Mouse (Mus musculus): Measurements from ENCODE around the gene Metap1.

Metap1 gene

GRCm38 (mm10) chr3:138489327-138490033, at the start of gene Metap1:
TSS of gene Metap1 (minus strand) at chr3:138489515.
- DNase-seq = peak; percentile 100

- no peak for DNase-seq
These were observed 46.7 kb upstream of the Metap1 start for GRCm38 (mm10) chr3:138536031-138536430.

DNA sequence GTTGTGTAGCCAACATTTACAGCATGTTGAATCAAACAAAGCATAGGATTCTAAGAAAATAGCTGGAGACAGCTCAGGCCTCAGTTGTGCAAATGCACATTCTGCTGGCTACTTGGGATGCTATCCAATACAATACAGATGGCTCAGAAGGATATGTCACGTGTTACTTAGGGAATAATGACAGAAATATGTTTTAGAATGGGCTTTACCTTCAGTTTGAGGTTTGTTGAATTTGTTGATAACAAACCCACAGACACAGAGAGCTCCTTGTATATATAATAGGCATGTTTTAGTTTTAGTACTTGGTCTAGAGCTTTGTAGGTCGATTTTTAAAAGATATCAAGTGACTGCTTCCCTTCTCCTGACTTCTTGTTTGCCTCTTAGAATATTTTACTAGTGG, 43.4 kb upstream of the Metap1 start:
- DNase-seq = no peak

GRCm38 (mm10) chr3:138531479-138532181, 42.3 kb upstream of the Metap1 start:
- no peak for DNase-seq

GRCm38 (mm10) chr3:138530578-138531478, 41.5 kb upstream of the Metap1 start:
- DNase-seq = no peak

- no peak for DNase-seq
These were observed 39.0 kb upstream of the Metap1 start for GRCm38 (mm10) chr3:138528265-138528664.

GRCm38 (mm10) chr3:138527667-138528231, 38.4 kb upstream of the Metap1 start:
- peak; percentile 70 for DNase-seq

GRCm38 (mm10) chr3:138526916-138527666, 37.8 kb upstream of the Metap1 start:
- DNase-seq = peak; percentile 95

DNA sequence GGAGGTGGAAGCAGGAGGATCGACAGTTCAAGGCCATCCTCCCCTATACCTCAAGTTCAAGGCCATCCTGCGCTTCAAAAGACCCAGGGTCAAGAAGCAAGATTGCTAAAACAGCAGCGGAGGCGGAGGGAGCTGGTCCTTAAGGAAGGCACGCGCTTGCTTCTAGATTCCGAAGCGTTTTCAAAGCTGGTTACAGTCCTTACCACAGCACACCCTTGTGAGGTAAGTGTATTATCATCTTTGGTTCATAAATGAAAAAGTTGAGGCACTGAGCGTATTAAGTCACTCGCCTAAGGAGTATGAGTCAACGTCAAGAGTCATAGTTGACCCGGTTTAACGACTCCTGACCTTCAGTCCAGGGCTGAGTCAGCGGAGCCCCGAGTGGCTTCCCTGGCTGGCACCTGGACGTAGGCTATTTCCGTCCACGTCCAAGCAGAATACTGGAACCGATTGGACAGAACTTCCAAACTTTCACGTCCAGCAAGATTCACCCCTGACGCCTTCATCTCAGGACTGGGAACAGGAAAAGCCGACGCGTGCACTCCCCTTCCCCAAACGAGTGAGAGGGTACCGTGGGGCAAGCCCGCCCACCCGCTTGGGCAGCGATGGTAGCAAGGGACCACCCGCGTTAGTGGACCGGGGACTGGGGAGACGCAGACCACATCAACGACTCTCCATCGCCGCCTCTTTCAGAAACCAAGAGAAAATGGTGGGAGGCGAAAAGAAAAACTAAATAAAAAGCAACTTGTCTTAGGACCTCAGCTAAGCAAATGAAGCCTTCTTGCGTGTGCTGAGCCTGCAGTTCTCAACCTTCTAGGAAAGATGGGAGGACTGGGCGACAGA, 37.0 kb upstream of the Metap1 start, which contains the start of gene Eif4e:
TSS of gene Eif4e (plus strand) at position 107 of the 843 bp plus-strand sequence.
- peak; percentile 64 for DNase-seq

DNA sequence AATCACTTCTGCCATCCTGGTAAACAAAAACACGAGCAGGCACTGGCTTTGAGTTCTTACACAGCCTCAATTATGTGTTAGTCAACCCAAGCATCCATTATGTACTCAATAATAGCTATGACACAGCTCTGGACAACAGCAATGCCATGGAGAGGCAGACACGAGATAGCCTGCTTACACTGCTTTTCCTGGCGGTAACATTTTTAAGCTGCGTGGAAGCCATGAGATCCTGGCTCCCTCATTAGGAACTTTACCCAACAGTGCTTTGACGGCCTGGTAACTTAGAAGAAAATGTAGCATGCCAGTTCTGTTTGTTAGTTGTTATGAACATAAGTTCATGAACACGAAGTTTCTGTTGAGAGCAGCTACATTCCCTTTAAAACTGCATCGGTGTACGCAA, 36.2 kb upstream of the Metap1 start:
- DNase-seq = no peak

DNA sequence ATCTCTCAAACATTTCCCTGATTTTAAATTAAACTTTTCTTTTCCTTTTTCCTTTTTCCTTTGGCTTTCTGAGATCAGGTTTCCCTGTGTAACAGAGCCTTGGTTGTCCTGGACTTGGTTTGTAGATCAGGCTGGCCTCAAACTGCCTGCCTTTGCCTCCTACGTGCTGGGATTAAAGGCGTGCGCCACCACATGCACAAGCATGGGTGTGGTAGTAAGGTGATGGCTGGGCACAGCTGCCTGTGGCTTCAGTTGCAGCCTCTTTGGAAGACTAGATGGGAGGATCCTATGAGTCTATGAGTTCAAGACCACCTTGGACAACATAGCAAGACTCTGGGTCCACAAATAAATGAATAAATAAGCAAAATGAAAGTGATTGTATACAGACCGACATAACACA, 34.6 kb upstream of the Metap1 start:
- no peak for DNase-seq

- no peak for DNase-seq
These were observed 29.9 kb upstream of the Metap1 start for GRCm38 (mm10) chr3:138519218-138519617.

DNA sequence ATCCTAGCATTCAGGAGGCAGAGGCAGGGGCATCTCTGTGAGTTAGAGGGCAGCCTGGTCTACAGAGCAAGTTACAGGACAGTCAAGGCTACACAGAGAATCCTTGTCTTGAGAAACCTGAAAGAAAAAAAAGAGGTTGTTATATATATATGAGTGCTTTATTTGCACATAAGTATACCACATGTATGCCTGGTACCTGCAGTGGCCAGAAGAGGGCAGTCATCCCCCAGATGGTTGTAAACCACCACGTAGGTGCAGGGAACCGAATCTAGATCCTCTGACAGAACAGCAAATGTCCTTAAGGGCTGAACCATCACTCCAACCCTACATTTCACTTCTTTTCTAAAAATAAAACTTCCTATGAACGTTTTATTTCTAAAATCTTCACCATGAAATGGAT, 28.6 kb upstream of the Metap1 start:
- peak; percentile 74 for DNase-seq

- DNase-seq = no peak
These were observed 26.5 kb upstream of the Metap1 start for GRCm38 (mm10) chr3:138515656-138516370.

DNA sequence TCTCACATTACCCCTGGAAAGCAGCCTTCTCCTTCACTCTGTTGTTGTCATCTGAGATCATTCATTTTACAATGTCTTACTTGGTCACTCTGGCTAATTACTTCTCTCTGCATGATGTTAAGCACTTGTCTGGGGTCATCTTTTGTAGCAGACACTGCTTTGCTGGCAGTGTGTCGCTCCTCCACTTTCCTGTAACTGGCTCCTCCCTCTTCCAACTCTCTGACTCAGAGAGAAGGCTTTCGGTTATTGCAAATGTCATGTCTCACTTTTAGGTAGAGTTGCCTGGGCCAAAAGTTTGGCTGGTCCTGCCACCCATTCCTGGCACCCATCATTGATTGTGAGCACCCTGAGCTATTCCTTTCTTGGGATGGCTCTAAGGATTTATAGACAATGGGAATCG, 25.4 kb upstream of the Metap1 start:
- DNase-seq = no peak

GRCm38 (mm10) chr3:138513243-138513642, 23.9 kb upstream of the Metap1 start:
- DNase-seq = no peak

GRCm38 (mm10) chr3:138510471-138510870, 21.2 kb upstream of the Metap1 start:
- no peak for DNase-seq

- DNase-seq = no peak
These were observed 20.3 kb upstream of the Metap1 start for GRCm38 (mm10) chr3:138509581-138509980.

- DNase-seq = no peak
These were observed 17.4 kb upstream of the Metap1 start for GRCm38 (mm10) chr3:138506749-138507148.

DNA sequence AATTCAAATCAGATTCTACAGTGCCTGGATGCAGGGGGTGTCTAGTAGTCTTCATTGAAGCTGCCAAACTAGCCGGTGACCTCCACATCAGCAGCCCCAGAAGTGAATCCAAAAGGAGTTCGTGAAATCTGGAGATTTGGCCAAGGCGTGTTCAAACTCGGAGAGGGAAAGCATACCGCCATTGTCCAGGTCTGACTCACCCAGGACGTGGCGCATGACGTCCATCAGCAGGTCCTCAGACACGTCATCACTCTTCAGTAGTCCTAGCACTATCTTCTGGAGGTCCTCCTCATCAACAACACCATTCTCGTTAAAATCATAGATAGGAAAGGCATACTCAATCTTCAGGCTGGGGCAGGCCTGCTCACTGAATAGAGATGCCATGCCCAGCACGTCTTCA, 14.4 kb upstream of the Metap1 start:
- DNase-seq = no peak

Measured in thymus, postnatal 4 days (tissue).